Mouse (Mus musculus) E14TG2a.4 (cell line): Measurements from ENCODE around the gene Dnaja3.

Experiments
- H3K27me3 ChIP-seq: 2 replicates; pipeline ENCODE4 v1.6.1; 2014; ENCODE audit warnings: low read length, control low read depth; ENCODE audit not compliant: insufficient read depth
- H3K36me3 ChIP-seq: 2 replicates; pipeline ENCODE4 v1.6.1; 2014; ENCODE audit warnings: low read length, control low read depth; ENCODE audit not compliant: insufficient read depth
- H3K4me1 ChIP-seq: replicated peaks from 2 replicates; pipeline ENCODE4 v1.6.1; 2014; ENCODE audit warnings: low read depth, low read length, control low read depth
- H3K4me3 ChIP-seq: replicated peaks from 2 replicates; pipeline ENCODE4 v1.5.1; 2014; ENCODE audit warnings: mild to moderate bottlenecking, low read length
- H3K9me3 ChIP-seq: 2 replicates; pipeline ENCODE4 v1.6.1; 2014; ENCODE audit warnings: low read length, control low read depth
- CTCF ChIP-seq: conservative IDR thresholded peaks from 2 replicates; pipeline ENCODE4 v1.5.1; 2014; ENCODE audit warnings: low read length
- NANOG ChIP-seq: IDR thresholded peaks from 2 replicates; pipeline ENCODE4 v1.6.1; 2014; ENCODE audit warnings: borderline replicate concordance, low read length, mixed read lengths
- POU5F1 ChIP-seq: IDR thresholded peaks from 2 replicates; pipeline ENCODE4 v1.6.1; 2014; ENCODE audit warnings: low read length, borderline replicate concordance

The Dnaja3 gene

GRCm38 (mm10) chr16:4604293-4604837, 35.4 kb upstream of the Dnaja3 start:
- no peaks in the 10 kb centered on the region for H3K9me3 ChIP-seq
- TF ChIP-seq NANOG (no peak), POU5F1 (no peak), CTCF (no peak)
- peaks cover 29% of the 10 kb centered on the region for H3K36me3 ChIP-seq
- H3K4me3 ChIP-seq = peak overlapping the region; percentile 53
- no peaks in the 10 kb centered on the region for H3K27me3 ChIP-seq
- peaks cover 100% of the 10 kb centered on the region for H3K4me1 ChIP-seq

DNA sequence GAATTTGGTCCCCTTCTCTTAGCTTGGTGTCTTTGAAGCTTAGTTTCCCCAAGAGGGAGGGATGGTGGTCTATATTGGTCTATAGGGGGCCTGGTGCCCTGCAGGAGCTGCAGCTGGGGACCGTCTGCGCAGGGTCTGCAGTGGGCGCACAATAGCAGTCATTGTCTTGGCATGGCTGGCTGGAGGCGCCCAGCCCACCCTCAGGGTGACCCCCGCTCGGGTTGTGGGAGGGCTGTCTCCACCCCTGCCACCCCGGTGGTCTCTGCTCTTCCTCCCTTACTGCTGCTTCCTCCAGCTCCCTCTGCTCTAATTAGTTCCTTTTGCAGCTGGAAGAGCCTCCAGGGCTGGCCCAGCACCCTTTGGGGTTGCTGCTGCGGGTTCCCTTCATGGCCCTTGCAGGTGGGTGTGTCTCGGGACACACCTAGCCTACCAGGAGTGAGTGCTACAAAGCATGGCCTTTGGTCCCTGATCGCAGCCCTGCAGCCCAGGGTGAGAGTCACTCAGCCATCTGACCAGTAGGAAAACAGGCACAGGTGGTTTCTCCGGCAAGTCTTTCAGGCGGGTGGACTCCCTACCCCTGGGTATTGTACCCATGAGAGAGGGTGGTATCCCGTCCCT, 34.2 kb upstream of the Dnaja3 start:
- Histone ChIP-seq H3K36me3 (peaks cover 35% of the 10 kb centered on the region), H3K4me3 (peak overlapping the region; percentile 53), H3K27me3 (no peaks in the 10 kb centered on the region), H3K4me1 (peaks cover 100% of the 10 kb centered on the region), H3K9me3 (no peaks in the 10 kb centered on the region)
- TF ChIP-seq CTCF (no peak), NANOG (no peak), POU5F1 (no peak)

GRCm38 (mm10) chr16:4606431-4607084, 33.2 kb upstream of the Dnaja3 start:
- Histone ChIP-seq H3K4me1 (peaks cover 98% of the 10 kb centered on the region), H3K4me3 (peak overlapping the region; percentile 53), H3K9me3 (no peaks in the 10 kb centered on the region), H3K36me3 (peaks cover 45% of the 10 kb centered on the region), H3K27me3 (no peaks in the 10 kb centered on the region)
- TF ChIP-seq NANOG = no peak
- TF ChIP-seq POU5F1 = no peak
- TF ChIP-seq CTCF = no peak

- Histone ChIP-seq H3K27me3 (no peaks in the 10 kb centered on the region), H3K36me3 (peaks cover 59% of the 10 kb centered on the region), H3K4me3 (peak overlapping the region; percentile 49), H3K9me3 (no peaks in the 10 kb centered on the region), H3K4me1 (peaks cover 92% of the 10 kb centered on the region)
- TF ChIP-seq CTCF = peak; percentile 89
- TF ChIP-seq NANOG = no peak
- TF ChIP-seq POU5F1 = no peak
Observed at GRCm38 (mm10) chr16:4607818-4608531, 31.8 kb upstream of the Dnaja3 start.

- Histone ChIP-seq H3K9me3 (no peaks in the 10 kb centered on the region), H3K27me3 (no peaks in the 10 kb centered on the region), H3K4me3 (peak overlapping the region; percentile 49), H3K4me1 (peaks cover 92% of the 10 kb centered on the region), H3K36me3 (peaks cover 65% of the 10 kb centered on the region)
- TF ChIP-seq POU5F1 = no peak
- TF ChIP-seq NANOG = no peak
- TF ChIP-seq CTCF = no peak
Observed at GRCm38 (mm10) chr16:4608532-4609059, 31.2 kb upstream of the Dnaja3 start.

GRCm38 (mm10) chr16:4611193-4611592, 28.6 kb upstream of the Dnaja3 start:
- H3K4me3 ChIP-seq = no peak overlapping the region; the same call in 1 of the 2 replicates
- no peaks in the 10 kb centered on the region for H3K27me3 ChIP-seq
- peaks cover 91% of the 10 kb centered on the region for H3K36me3 ChIP-seq
- peaks cover 79% of the 10 kb centered on the region for H3K4me1 ChIP-seq
- H3K9me3 ChIP-seq = no peaks in the 10 kb centered on the region
- TF ChIP-seq NANOG (no peak), POU5F1 (no peak), CTCF (no peak)

GRCm38 (mm10) chr16:4611676-4612075, 28.1 kb upstream of the Dnaja3 start:
- Histone ChIP-seq H3K36me3 (peaks cover 96% of the 10 kb centered on the region), H3K27me3 (no peaks in the 10 kb centered on the region), H3K9me3 (no peaks in the 10 kb centered on the region), H3K4me3 (no peak overlapping the region; the same call in 1 of the 2 replicates), H3K4me1 (peaks cover 78% of the 10 kb centered on the region)
- TF ChIP-seq CTCF (peak; percentile 78), NANOG (no peak)

DNA sequence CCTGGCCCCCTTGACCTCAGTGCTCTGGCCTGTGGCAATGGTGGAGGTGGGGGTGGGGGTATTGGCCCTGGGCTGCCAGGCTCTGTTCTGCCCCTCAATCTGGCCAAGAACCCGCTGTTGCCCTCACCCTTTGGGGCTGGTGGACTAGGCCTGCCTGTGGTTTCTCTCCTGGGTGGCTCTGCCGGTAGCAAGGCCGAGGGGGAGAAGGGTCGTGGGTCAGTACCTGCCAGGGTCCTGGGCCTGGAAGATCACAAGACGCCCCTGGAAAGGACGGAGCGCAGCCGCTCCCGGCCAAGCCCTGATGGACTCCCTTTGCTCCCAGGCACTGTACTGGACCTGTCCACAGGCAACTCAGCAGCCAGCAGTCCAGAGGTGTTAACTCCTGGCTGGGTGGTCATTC, 26.1 kb upstream of the Dnaja3 start:
- Histone ChIP-seq H3K4me1 (peaks cover 78% of the 10 kb centered on the region), H3K9me3 (no peaks in the 10 kb centered on the region), H3K4me3 (no peak overlapping the region), H3K27me3 (no peaks in the 10 kb centered on the region), H3K36me3 (peaks cover 99% of the 10 kb centered on the region)
- TF ChIP-seq POU5F1 = no peak
- TF ChIP-seq NANOG = no peak
- TF ChIP-seq CTCF = no peak

DNA sequence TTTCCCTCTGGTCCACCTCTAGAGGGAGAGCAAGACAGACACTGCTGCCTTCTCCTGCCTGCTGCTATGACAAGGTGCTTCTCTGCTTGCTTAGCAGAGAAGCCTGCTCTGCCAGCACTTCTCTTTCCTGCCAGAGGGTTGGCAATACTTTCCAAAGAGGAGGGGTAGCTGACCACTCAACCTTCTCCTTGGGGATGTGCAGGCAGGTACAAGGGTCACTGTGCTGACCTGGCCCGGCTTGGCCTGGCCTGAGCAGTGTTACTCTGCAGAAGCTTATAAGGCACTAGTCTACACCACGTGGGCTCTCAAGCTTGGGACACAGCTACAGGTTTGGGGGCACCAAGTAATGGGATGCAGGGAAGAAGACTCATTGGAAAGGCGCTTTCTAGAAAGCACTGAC, 25.1 kb upstream of the Dnaja3 start:
- peaks cover 97% of the 10 kb centered on the region for H3K36me3 ChIP-seq
- no peaks in the 10 kb centered on the region for H3K27me3 ChIP-seq
- TF ChIP-seq CTCF (no peak), POU5F1 (no peak), NANOG (no peak)
- no peak overlapping the region for H3K4me3 ChIP-seq
- H3K4me1 ChIP-seq = peaks cover 78% of the 10 kb centered on the region
- H3K9me3 ChIP-seq = no peaks in the 10 kb centered on the region
